Mouse (Mus musculus): ENCODE data around the gene Dcaf6. TPM values are rescaled to one million over a fixed set of nuclear protein-coding genes. Genes with fewer than 3 reads are reported as not detected.

The Dcaf6 gene
- polyA plus RNA-seq (2011; ENCODE audit: insufficient read depth, insufficient read length, low replicate concordance, missing spikeins): 39.2 and 45.6 TPM in 2 replicates

- peak within 1 kb of the TSS; percentile 95 for H3K27ac ChIP-seq (ENCODE audit: control insufficient read depth, insufficient read depth, low read depth, low read length, poor library complexity)
- no peak for TF ChIP-seq CTCF (IDR thresholded peaks at IDR 0.05; ENCODE audit: control insufficient read depth, insufficient read depth, low read length)
- peak; percentile 98 for TF ChIP-seq POLR2A (IDR thresholded peaks at IDR 0.05; ENCODE audit: borderline replicate concordance, control insufficient read depth, low read depth, low read length)
- under 1% methylated on average over 37 of the region's 37 CpGs for WGBS
- peak within 1 kb of the TSS; percentile 91 for H3K4me3 ChIP-seq (replicated peaks; ENCODE audit: control insufficient read depth, low read depth, low read length)
- H3K4me1 ChIP-seq (ENCODE audit: control insufficient read depth, insufficient read depth, low read length): no peaks in the 10 kb centered on the region; the same call in 1 of the 2 replicates
Measured at GRCm38 (mm10) chr1:165460360-165460800, at the start of gene Dcaf6, which contains the start of gene Mpc2. Gene Dcaf6 (minus strand): TSS chr1:165460475. Gene Mpc2 (plus strand): TSS chr1:165460637.

- TF ChIP-seq CTCF (IDR thresholded peaks at IDR 0.05; ENCODE audit: control insufficient read depth, insufficient read depth, low read length) (no peak), POLR2A (IDR thresholded peaks at IDR 0.05; ENCODE audit: borderline replicate concordance, control insufficient read depth, low read depth, low read length) (no peak)
- H3K4me1 ChIP-seq (ENCODE audit: control insufficient read depth, insufficient read depth, low read length): peaks cover 3% of the 10 kb centered on the region; the same call in 1 of the 2 replicates
- H3K27ac ChIP-seq (ENCODE audit: control insufficient read depth, insufficient read depth, low read depth, low read length, poor library complexity): peak overlapping the region; percentile 64
- WGBS: 43% methylated on average over 6 of the region's 6 CpGs
- H3K4me3 ChIP-seq (replicated peaks; ENCODE audit: control insufficient read depth, low read depth, low read length): no peak overlapping the region
Measured at GRCm38 (mm10) chr1:165506303-165506702, 46.0 kb upstream of the Dcaf6 start.

GRCm38 (mm10) chr1:165503307-165504024 lies 43.2 kb upstream of the Dcaf6 start:
- H3K4me3 ChIP-seq (replicated peaks; ENCODE audit: control insufficient read depth, low read depth, low read length): no peak overlapping the region
- H3K4me1 ChIP-seq (ENCODE audit: control insufficient read depth, insufficient read depth, low read length): peaks cover 3% of the 10 kb centered on the region; the same call in 1 of the 2 replicates
- no peak overlapping the region for H3K27ac ChIP-seq (ENCODE audit: control insufficient read depth, insufficient read depth, low read depth, low read length, poor library complexity)
- WGBS: 30% methylated on average over 10 of the region's 10 CpGs
- TF ChIP-seq POLR2A (IDR thresholded peaks at IDR 0.05; ENCODE audit: borderline replicate concordance, control insufficient read depth, low read depth, low read length) (no peak), CTCF (IDR thresholded peaks at IDR 0.05; ENCODE audit: control insufficient read depth, insufficient read depth, low read length) (peak; percentile 67)

GRCm38 (mm10) chr1:165498856-165499255 lies 38.6 kb upstream of the Dcaf6 start:
- no peaks in the 10 kb centered on the region for H3K4me1 ChIP-seq (ENCODE audit: control insufficient read depth, insufficient read depth, low read length)
- H3K27ac ChIP-seq (ENCODE audit: control insufficient read depth, insufficient read depth, low read depth, low read length, poor library complexity): no peak overlapping the region
- TF ChIP-seq CTCF (IDR thresholded peaks at IDR 0.05; ENCODE audit: control insufficient read depth, insufficient read depth, low read length) (no peak), POLR2A (IDR thresholded peaks at IDR 0.05; ENCODE audit: borderline replicate concordance, control insufficient read depth, low read depth, low read length) (no peak)
- H3K4me3 ChIP-seq (replicated peaks; ENCODE audit: control insufficient read depth, low read depth, low read length): no peak overlapping the region
- WGBS: 46% methylated on average over 3 of the region's 3 CpGs

- Histone ChIP-seq H3K4me3 (replicated peaks; ENCODE audit: control insufficient read depth, low read depth, low read length) (no peak overlapping the region), H3K27ac (ENCODE audit: control insufficient read depth, insufficient read depth, low read depth, low read length, poor library complexity) (no peak overlapping the region), H3K4me1 (ENCODE audit: control insufficient read depth, insufficient read depth, low read length) (peaks cover 2% of the 10 kb centered on the region; the same call in 1 of the 2 replicates)
- no peak for TF ChIP-seq POLR2A (IDR thresholded peaks at IDR 0.05; ENCODE audit: borderline replicate concordance, control insufficient read depth, low read depth, low read length)
- TF ChIP-seq CTCF (IDR thresholded peaks at IDR 0.05; ENCODE audit: control insufficient read depth, insufficient read depth, low read length): no peak
- WGBS: 34% methylated on average over 4 of the region's 4 CpGs
Measured at GRCm38 (mm10) chr1:165489197-165489596, 28.9 kb upstream of the Dcaf6 start.

- 84% methylated on average over 2 of the region's 2 CpGs for WGBS
- Histone ChIP-seq H3K4me3 (replicated peaks; ENCODE audit: control insufficient read depth, low read depth, low read length) (no peak overlapping the region), H3K27ac (ENCODE audit: control insufficient read depth, insufficient read depth, low read depth, low read length, poor library complexity) (no peak overlapping the region), H3K4me1 (ENCODE audit: control insufficient read depth, insufficient read depth, low read length) (peaks cover 2% of the 10 kb centered on the region; the same call in 1 of the 2 replicates)
- TF ChIP-seq CTCF (IDR thresholded peaks at IDR 0.05; ENCODE audit: control insufficient read depth, insufficient read depth, low read length) (no peak), POLR2A (IDR thresholded peaks at IDR 0.05; ENCODE audit: borderline replicate concordance, control insufficient read depth, low read depth, low read length) (no peak)
Measured at GRCm38 (mm10) chr1:165486108-165486507, 25.8 kb upstream of the Dcaf6 start.

GRCm38 (mm10) chr1:165484688-165485233 lies 24.5 kb upstream of the Dcaf6 start, which contains the start of gene Adcy10:
Gene Adcy10 (plus strand): TSS chr1:165485183.
- Histone ChIP-seq H3K4me3 (replicated peaks; ENCODE audit: control insufficient read depth, low read depth, low read length) (no peak within 1 kb of the TSS), H3K4me1 (ENCODE audit: control insufficient read depth, insufficient read depth, low read length) (peaks cover 2% of the 10 kb centered on the region; the same call in 1 of the 2 replicates), H3K27ac (ENCODE audit: control insufficient read depth, insufficient read depth, low read depth, low read length, poor library complexity) (peak within 1 kb of the TSS; percentile 22; the same call in 1 of the 2 replicates)
- WGBS: 57% methylated on average over 8 of the region's 8 CpGs
- TF ChIP-seq POLR2A (IDR thresholded peaks at IDR 0.05; ENCODE audit: borderline replicate concordance, control insufficient read depth, low read depth, low read length): no peak
- no peak for TF ChIP-seq CTCF (IDR thresholded peaks at IDR 0.05; ENCODE audit: control insufficient read depth, insufficient read depth, low read length)

GRCm38 (mm10) chr1:165471490-165471889 lies 11.2 kb upstream of the Dcaf6 start:
- H3K4me3 ChIP-seq (replicated peaks; ENCODE audit: control insufficient read depth, low read depth, low read length): no peak overlapping the region
- WGBS: 22% methylated on average over 1 of the region's 1 CpGs
- no peak overlapping the region for H3K27ac ChIP-seq (ENCODE audit: control insufficient read depth, insufficient read depth, low read depth, low read length, poor library complexity)
- TF ChIP-seq CTCF (IDR thresholded peaks at IDR 0.05; ENCODE audit: control insufficient read depth, insufficient read depth, low read length): no peak
- no peak for TF ChIP-seq POLR2A (IDR thresholded peaks at IDR 0.05; ENCODE audit: borderline replicate concordance, control insufficient read depth, low read depth, low read length)
- no peaks in the 10 kb centered on the region; the same call in 1 of the 2 replicates for H3K4me1 ChIP-seq (ENCODE audit: control insufficient read depth, insufficient read depth, low read length)

All from bone marrow, adult 2 months (tissue).